Mouse (Mus musculus) kidney, adult 2 months (tissue): Measurements from ENCODE around the gene Upp2. TPM values are rescaled to one million over a fixed set of nuclear protein-coding genes. Genes with fewer than 3 reads are reported as not detected.
A peak's percentile ranks its signal among the peaks of the same experiment; 100 is the strongest.

Source experiments
- DNase-seq: peaks from one replicate; pipeline ENCODE4 v3.0.0; 2021
- H3K27ac ChIP-seq: fragments of 200-500 bp; 2 replicates; pipeline ENCODE4 v1.5.1; 2012; ENCODE audit warnings: low read depth, low read length, control low read depth, inconsistent platforms; ENCODE audit not compliant: insufficient read depth
- H3K27me3 ChIP-seq: fragments of 200-500 bp; replicated peaks from 2 replicates; pipeline ENCODE4 v1.6.1; 2012; ENCODE audit warnings: mild to moderate bottlenecking, moderate library complexity, low read length, inconsistent platforms; ENCODE audit not compliant: control insufficient read depth, insufficient read depth
- H3K36me3 ChIP-seq: fragments of 200-500 bp; 2 replicates; pipeline ENCODE4 v1.6.1; 2012; ENCODE audit warnings: mild to moderate bottlenecking, moderate library complexity, low read length, inconsistent platforms; ENCODE audit not compliant: control insufficient read depth, insufficient read depth
- H3K4me1 ChIP-seq: fragments of 200-500 bp; 2 replicates; pipeline ENCODE4 v1.6.1; 2011; ENCODE audit warnings: low read length; ENCODE audit not compliant: control insufficient read depth, insufficient read depth
- H3K4me3 ChIP-seq: fragments of 200-500 bp; 2 replicates; pipeline ENCODE4 v1.5.1; 2011; ENCODE audit warnings: mild to moderate bottlenecking, low read depth, low read length, control low read depth; ENCODE audit not compliant: insufficient read depth
- CTCF ChIP-seq: fragments of 200-500 bp; conservative IDR thresholded peaks from 2 replicates; pipeline ENCODE4 v1.5.1; 2011; ENCODE audit warnings: low read depth, mild to moderate bottlenecking, control low read depth, low read length, moderate library complexity, mixed read lengths; ENCODE audit not compliant: insufficient read depth, insufficient read length
- POLR2A ChIP-seq: fragments of 200-500 bp; IDR thresholded peaks from one replicate; pipeline ENCODE4 v1.6.1; 2011; ENCODE audit warnings: low read depth, low read length, control low read depth
- WGBS: fragments of 180-500 bp; shearing (Covaris S2); methylation state at CpG from one replicate; pipeline ENCODE4 v1.1.7; 2018; 5-methylcytosine and 5-hydroxymethylcytosine counted together
- polyA plus RNA-seq: library from polyadenylated mRNA; depleted of rRNA; stranded (reverse); fragments of >200 nt; gene quantifications from 2 replicates; pipeline ENCODE4 v1.2.3, GENCODE M21; 2012

The Upp2 gene
- polyA plus RNA-seq, 1 experiment = 15.5 TPM

DNA sequence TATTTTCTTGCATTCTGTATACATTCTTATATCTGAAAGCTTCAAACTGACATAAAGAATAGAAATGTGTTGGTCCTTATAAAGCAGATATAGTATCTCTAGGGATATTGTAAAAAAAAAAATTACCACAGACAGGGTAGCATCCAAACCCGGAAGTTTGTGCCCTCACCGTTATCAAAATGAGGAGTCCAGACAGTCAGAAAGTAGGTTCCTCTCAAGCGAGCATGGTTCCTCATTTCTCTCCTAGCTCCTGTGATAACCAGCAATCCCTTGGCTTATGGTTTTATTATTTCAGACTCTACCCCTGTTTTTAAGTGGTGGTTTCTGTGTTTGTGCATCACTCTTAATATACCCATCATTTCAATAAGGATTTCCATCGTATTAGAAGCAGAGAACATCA lies 134.5 kb downstream of the Upp2 start:
- DNase-seq = no peak
- no peaks in the 10 kb centered on the region for H3K36me3 ChIP-seq
- WGBS = 86% methylated on average over 4 of the region's 4 CpGs
- H3K27ac ChIP-seq = no peak overlapping the region
- H3K4me3 ChIP-seq = no peak overlapping the region
- no peaks in the 10 kb centered on the region for H3K27me3 ChIP-seq
- no peaks in the 10 kb centered on the region for H3K4me1 ChIP-seq
- TF ChIP-seq POLR2A (no peak), CTCF (no peak)

DNA sequence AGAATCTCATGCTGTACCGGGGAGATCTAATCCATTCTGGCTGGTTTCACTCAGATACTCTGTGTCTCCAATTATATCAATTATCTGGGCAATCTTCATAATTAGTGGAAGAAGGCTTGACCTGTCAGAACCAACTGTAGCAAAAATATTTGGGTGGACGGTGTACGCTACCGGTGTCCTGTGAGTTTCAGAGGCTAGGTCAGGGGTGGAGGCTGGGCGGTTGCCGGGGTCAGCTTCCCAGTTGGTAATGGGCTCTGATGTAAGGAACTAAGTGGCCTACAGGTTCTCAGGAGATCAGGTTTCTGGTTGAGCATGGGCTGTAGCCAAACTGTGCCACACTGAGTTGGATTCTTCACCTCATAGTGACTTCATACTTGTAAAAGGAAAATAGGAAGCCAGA lies 136.1 kb downstream of the Upp2 start:
- H3K27me3 ChIP-seq = no peaks in the 10 kb centered on the region
- TF ChIP-seq POLR2A (no peak), CTCF (no peak)
- H3K36me3 ChIP-seq = no peaks in the 10 kb centered on the region
- DNase-seq = no peak
- no peak overlapping the region for H3K27ac ChIP-seq
- no peak overlapping the region for H3K4me3 ChIP-seq
- no peaks in the 10 kb centered on the region for H3K4me1 ChIP-seq
- WGBS = 91% methylated on average over 6 of the region's 6 CpGs

DNA sequence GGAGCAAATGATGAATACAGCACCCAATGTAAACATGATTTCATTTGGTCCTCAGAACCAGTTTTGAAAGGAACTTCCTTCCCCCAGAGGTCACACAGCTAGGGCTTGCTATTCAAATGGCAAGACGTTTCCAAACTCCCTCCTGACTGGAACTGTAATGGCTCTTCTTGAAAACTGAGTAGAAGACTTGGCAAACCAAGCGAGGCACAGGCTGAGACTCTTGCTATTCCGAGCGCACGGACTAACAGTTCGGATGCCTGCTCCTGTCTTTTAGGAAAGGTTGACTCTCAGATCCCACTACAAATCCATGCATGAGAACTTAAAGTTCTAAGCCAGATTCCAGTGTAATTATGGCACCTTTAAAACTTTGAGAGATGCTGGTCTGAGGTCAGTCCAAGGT lies 136.5 kb downstream of the Upp2 start:
- WGBS = 88% methylated on average over 6 of the region's 6 CpGs
- Histone ChIP-seq H3K4me1 (no peaks in the 10 kb centered on the region), H3K36me3 (no peaks in the 10 kb centered on the region), H3K4me3 (no peak overlapping the region), H3K27me3 (no peaks in the 10 kb centered on the region), H3K27ac (no peak overlapping the region)
- no peak for DNase-seq
- no peak for TF ChIP-seq CTCF

DNA sequence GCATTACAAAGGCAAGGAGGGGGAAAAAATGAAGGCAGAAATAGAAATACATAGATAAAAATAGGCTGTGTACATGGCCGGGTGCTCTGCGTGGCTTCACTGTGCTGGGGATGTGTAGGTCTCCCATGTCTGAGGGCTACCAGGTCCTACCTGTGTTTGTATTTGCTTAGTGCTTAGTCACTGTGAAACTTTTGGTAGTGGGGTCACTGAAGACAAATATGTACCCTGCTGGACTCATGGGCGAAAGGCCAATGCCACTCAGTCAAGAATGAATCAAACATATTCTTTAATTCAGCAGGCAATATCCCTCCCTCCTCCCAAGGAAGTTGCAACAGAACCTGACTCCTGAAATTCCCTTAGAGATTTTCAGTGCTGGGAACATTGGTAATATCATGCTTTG lies 137.5 kb downstream of the Upp2 start:
- TF ChIP-seq POLR2A (no peak), CTCF (no peak)
- Histone ChIP-seq H3K36me3 (no peaks in the 10 kb centered on the region), H3K27me3 (no peaks in the 10 kb centered on the region), H3K4me3 (no peak overlapping the region), H3K4me1 (no peaks in the 10 kb centered on the region), H3K27ac (no peak overlapping the region)
- 83% methylated on average over 3 of the region's 3 CpGs for WGBS
- no peak for DNase-seq

DNA sequence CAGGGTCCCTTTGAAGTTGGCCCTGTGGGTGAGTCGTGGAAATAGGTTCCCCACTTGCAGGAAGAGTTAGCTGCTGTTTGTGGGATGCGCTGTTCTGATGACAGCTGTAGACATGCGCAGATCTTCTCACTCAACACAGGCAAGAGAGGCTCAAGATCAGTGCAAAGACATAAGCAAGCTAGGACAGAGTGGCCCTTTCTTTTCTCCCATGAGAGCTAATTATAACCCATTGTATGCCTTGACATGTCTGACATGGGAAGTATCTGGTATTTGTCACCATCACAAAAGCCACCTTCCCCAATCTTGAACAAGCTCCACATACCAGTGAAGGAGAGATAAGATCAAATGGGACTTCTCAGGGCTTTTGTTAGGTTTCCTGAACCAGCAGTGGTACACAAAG lies 140.6 kb downstream of the Upp2 start:
- Histone ChIP-seq H3K4me3 (no peak overlapping the region), H3K27me3 (no peaks in the 10 kb centered on the region), H3K27ac (no peak overlapping the region), H3K36me3 (no peaks in the 10 kb centered on the region), H3K4me1 (peaks cover 13% of the 10 kb centered on the region)
- TF ChIP-seq CTCF (no peak), POLR2A (no peak)
- no peak for DNase-seq
- 91% methylated on average over 3 of the region's 3 CpGs for WGBS

DNA sequence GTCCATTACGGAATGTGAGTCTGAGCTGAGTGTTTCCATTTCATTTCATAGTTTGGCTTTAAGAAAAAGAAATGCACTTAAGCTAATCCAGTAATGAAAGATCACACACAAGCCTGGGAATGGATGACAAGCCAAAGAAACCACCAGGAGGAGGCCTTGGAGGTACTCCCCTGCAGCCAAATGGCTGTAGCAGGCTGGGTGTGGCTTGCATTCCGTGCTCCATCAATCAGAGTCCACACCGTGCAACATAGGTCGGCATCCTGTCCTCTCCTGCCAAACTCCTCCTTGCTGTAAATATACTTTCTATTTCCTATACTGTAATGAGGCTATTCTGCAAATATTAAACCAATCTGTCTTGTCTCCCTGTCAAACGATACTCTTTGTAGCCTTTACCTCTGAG lies 143.1 kb downstream of the Upp2 start:
- H3K4me1 ChIP-seq = peaks cover 13% of the 10 kb centered on the region
- H3K27me3 ChIP-seq = no peaks in the 10 kb centered on the region
- no peak overlapping the region for H3K4me3 ChIP-seq
- no peaks in the 10 kb centered on the region for H3K36me3 ChIP-seq
- no peak for DNase-seq
- TF ChIP-seq CTCF (no peak), POLR2A (no peak)
- no peak overlapping the region for H3K27ac ChIP-seq
- 50% methylated on average over 5 of the region's 5 CpGs for WGBS

DNA sequence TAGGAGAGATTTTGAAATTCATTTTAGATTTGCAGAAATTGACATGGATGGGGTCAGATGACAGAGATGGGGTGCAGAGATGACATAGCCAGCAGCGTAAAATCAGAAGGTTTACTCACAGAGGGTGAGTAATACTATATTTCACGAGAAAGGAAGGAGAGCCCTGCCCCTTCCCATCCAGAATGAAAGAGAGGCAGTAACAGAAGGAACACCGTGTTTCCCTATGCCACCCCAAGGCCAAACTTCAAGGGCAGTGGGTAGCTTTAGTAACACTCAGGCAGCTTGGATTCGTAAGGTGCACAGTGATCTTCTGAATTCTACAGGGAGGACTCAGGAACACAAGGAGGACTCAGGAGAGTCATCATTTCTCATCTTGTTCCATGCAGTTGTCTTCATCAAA lies 144.0 kb downstream of the Upp2 start:
- TF ChIP-seq POLR2A (no peak), CTCF (no peak)
- DNase-seq = no peak
- peak overlapping the region; percentile 90 for H3K27ac ChIP-seq
- 81% methylated on average over 4 of the region's 4 CpGs for WGBS
- no peak overlapping the region for H3K4me3 ChIP-seq
- no peaks in the 10 kb centered on the region for H3K27me3 ChIP-seq
- H3K4me1 ChIP-seq = peaks cover 13% of the 10 kb centered on the region
- H3K36me3 ChIP-seq = no peaks in the 10 kb centered on the region

DNA sequence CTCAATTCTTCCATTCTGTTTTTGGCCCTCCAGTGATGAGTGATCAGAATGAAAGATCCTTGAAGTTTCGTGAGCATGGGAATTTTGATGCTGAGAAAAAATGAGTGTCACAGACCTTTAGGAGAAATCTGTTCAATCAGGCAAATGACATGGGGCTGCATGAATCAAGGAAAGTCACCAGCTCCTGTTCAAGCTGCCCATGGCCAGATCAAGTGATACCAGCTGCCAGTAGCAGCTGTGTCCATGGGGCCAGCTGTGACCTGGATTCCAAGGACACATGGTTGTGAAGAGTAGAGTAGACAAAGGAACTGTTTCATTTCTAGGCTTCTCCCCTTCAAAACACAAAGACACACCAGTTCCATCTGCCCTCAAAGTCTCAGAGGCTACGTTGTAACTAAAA lies 144.4 kb downstream of the Upp2 start:
- Histone ChIP-seq H3K4me1 (peaks cover 13% of the 10 kb centered on the region), H3K27ac (peak overlapping the region; percentile 90), H3K36me3 (no peaks in the 10 kb centered on the region), H3K4me3 (no peak overlapping the region), H3K27me3 (no peaks in the 10 kb centered on the region)
- WGBS = 59% methylated on average over 2 of the region's 2 CpGs
- TF ChIP-seq POLR2A = no peak
- no peak for TF ChIP-seq CTCF
- DNase-seq = peak; percentile 52
